Mouse (Mus musculus): ENCODE data around the gene Gm37240.

- TF ChIP-seq CTCF (IDR thresholded peaks at IDR 0.05; ENCODE audit: borderline replicate concordance, insufficient read depth, low read depth, low read length): no peak
- no peak for TF ChIP-seq POLR2A (IDR thresholded peaks at IDR 0.05; ENCODE audit: borderline replicate concordance, insufficient read depth, low read length)
These were observed 437.9 kb downstream of the Gm37240 start for GRCm38 (mm10) chr3:85449461-85449860.
